Mouse (Mus musculus): ENCODE measurements around the gene Elfn1. TPM values are rescaled to one million over a fixed set of nuclear protein-coding genes. Genes with fewer than 3 reads are reported as not detected.

Elfn1 gene
- polyA plus RNA-seq, 1 experiment from 2014 or later, result 0.17 TPM

DNA sequence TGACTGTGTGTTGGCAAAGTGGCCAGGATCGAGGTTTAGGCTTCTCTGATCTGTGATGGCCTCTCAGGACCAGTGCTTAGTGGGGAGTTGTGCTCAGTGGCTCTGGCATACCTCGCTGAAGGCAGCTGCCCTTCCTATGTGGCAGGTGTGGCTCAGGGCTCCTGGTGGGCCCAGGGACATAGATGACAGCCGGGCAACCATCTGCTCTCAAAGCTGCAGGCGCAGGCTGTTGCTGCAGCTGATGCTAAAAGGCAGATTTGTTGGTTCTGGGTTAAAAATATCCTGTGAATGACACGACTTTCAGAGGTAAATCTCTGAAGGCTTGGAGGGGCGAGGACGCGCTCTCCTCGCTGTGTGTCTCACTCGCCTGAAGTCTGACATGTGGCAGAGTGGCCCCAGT lies 114.0 kb downstream of the Elfn1 start:
- H3K4me3 ChIP-seq (ENCODE audit: low read length), result no peak overlapping the region
- no peaks in the 10 kb centered on the region for H3K9me3 ChIP-seq (ENCODE audit: control insufficient read depth, low read length)
- no peaks in the 10 kb centered on the region for H3K4me1 ChIP-seq (ENCODE audit: control insufficient read depth, insufficient read depth, low read length)
- no peaks in the 10 kb centered on the region for H3K36me3 ChIP-seq (ENCODE audit: control insufficient read depth, insufficient read depth, low read length)
- no peak overlapping the region for H3K4me2 ChIP-seq (ENCODE audit: low read depth, low read length)
- ATAC-seq, result no peak
- 84% methylated on average over 10 of the region's 10 CpGs for WGBS
- no peaks in the 10 kb centered on the region for H3K27me3 ChIP-seq (replicated peaks; ENCODE audit: control insufficient read depth, insufficient read depth, low read length)
- H3K9ac ChIP-seq (ENCODE audit: low read depth, low read length), result no peak overlapping the region
- no peak overlapping the region for H3K27ac ChIP-seq (ENCODE audit: low read length)

- Histone ChIP-seq H3K36me3 (ENCODE audit: control insufficient read depth, insufficient read depth, low read length) (no peaks in the 10 kb centered on the region), H3K27me3 (replicated peaks; ENCODE audit: control insufficient read depth, insufficient read depth, low read length) (no peaks in the 10 kb centered on the region), H3K9me3 (ENCODE audit: control insufficient read depth, low read length) (no peaks in the 10 kb centered on the region), H3K9ac (ENCODE audit: low read depth, low read length) (no peak overlapping the region), H3K4me3 (ENCODE audit: low read length) (no peak overlapping the region), H3K4me2 (ENCODE audit: low read depth, low read length) (no peak overlapping the region), H3K27ac (ENCODE audit: low read length) (no peak overlapping the region), H3K4me1 (ENCODE audit: control insufficient read depth, insufficient read depth, low read length) (no peaks in the 10 kb centered on the region)
- no peak for ATAC-seq
- 85% methylated on average over 6 of the region's 6 CpGs for WGBS
Observed at GRCm38 (mm10) chr5:140022861-140023260, 115.1 kb downstream of the Elfn1 start.

GRCm38 (mm10) chr5:140023941-140024500 lies 116.3 kb downstream of the Elfn1 start:
- Histone ChIP-seq H3K4me3 (ENCODE audit: low read length) (no peak overlapping the region), H3K9me3 (ENCODE audit: control insufficient read depth, low read length) (no peaks in the 10 kb centered on the region), H3K4me1 (ENCODE audit: control insufficient read depth, insufficient read depth, low read length) (no peaks in the 10 kb centered on the region), H3K9ac (ENCODE audit: low read depth, low read length) (no peak overlapping the region), H3K4me2 (ENCODE audit: low read depth, low read length) (no peak overlapping the region), H3K36me3 (ENCODE audit: control insufficient read depth, insufficient read depth, low read length) (no peaks in the 10 kb centered on the region), H3K27me3 (replicated peaks; ENCODE audit: control insufficient read depth, insufficient read depth, low read length) (no peaks in the 10 kb centered on the region), H3K27ac (ENCODE audit: low read length) (no peak overlapping the region)
- peak; percentile 67 for ATAC-seq
- WGBS, result 55% methylated on average over 3 of the region's 3 CpGs

Other genes with a start within 250 kb of the Elfn1 start
- 11.6 and 14.8 TPM in 2 replicates for gene Micall2, start 171.6 kb upstream of the Elfn1 start, polyA plus RNA-seq (2015; fragmentation: Nextera tagmentation; extraction: Ambion mirVana)
- 18.8 and 18.9 TPM in 2 replicates for gene Ints1, start 132.3 kb upstream of the Elfn1 start, polyA plus RNA-seq (2015; fragmentation: Nextera tagmentation; extraction: Ambion mirVana)
- gene Mafk, start 116.4 kb upstream of the Elfn1 start, polyA plus RNA-seq (2015; fragmentation: Nextera tagmentation; extraction: Ambion mirVana), result 25.0 and 25.2 TPM in 2 replicates
- 120 and 151 TPM in 2 replicates for gene Tmem184a, start 88.0 kb upstream of the Elfn1 start, polyA plus RNA-seq (2015; fragmentation: Nextera tagmentation; extraction: Ambion mirVana)
- not detected in 2 replicates for gene Gm26938, start 81.5 kb upstream of the Elfn1 start, polyA plus RNA-seq (2015; fragmentation: Nextera tagmentation; extraction: Ambion mirVana)
- gene Psmg3, start 81.1 kb upstream of the Elfn1 start, polyA plus RNA-seq (2015; fragmentation: Nextera tagmentation; extraction: Ambion mirVana), result 67.6 and 80.3 TPM in 2 replicates